21 mouse cellular contexts compared by ENCODE assay signal in genomic region chr4:124393595-124393994, GRCm38 (mm10).
"Had no signal": no experiment of that assay in that cellular context is flagged by ENCODE, and none has a peak within 500 bp of the region (broad histone marks: within the 10 kb centered on the region; RNA-seq: fewer than 3 reads in every experiment).

No protein-coding gene starts in this region.

- H3K9me3 ChIP-seq: limb, embryonic 12.5 days; limb, embryonic 15.5 days; midbrain, embryonic 13.5 days had no signal

- ATAC-seq: inflammation-experienced regulatory T-cells, adult 6 months; liver, postnatal 0 days; lung, postnatal 0 days; midbrain, embryonic 13.5 days; midbrain, embryonic 16.5 days had no signal

- H3K27ac ChIP-seq: layer of hippocampus, adult 2 months; left cerebral cortex, adult 2 months; limb, embryonic 12.5 days; limb, embryonic 15.5 days; liver, embryonic 14.5 days; macrophage; midbrain, embryonic 13.5 days; stomach, postnatal 0 days had no signal

- H3K4me2 ChIP-seq: limb, embryonic 12.5 days; limb, embryonic 15.5 days; liver, embryonic 11.5 days; lung, embryonic 14.5 days; midbrain, embryonic 13.5 days had no signal

- H3K9ac ChIP-seq: limb, embryonic 12.5 days; limb, embryonic 15.5 days; liver, embryonic 14.5 days; liver, postnatal 0 days; lung, embryonic 14.5 days; midbrain, embryonic 13.5 days had no signal

- H3K4me3 ChIP-seq: layer of hippocampus, adult 2 months; left cerebral cortex, adult 2 months; limb, embryonic 12.5 days; limb, embryonic 15.5 days; midbrain, embryonic 13.5 days had no signal

- H3K36me3 ChIP-seq: limb, embryonic 12.5 days; limb, embryonic 15.5 days; midbrain, embryonic 13.5 days had no signal

- DNase-seq: kidney, adult 11 months; kidney, adult 9 months; layer of hippocampus, adult 9-11 months; left cerebral cortex, postnatal 4 days; liver, postnatal 0 days; lung, embryonic 14.5 days; thymus, adult 2 months; thymus, postnatal 14 days; thymus, postnatal 4 days had no signal
